Mouse (Mus musculus) heart, adult 8-10 months (tissue): ENCODE measurements around the gene Gm20823. TPM values are rescaled to one million over a fixed set of nuclear protein-coding genes. Genes with fewer than 3 reads are reported as not detected.
"Not testable (repeated sequence)": the region's sequence is repeated elsewhere in the genome, so short reads cannot be mapped to it uniquely, and the experiment has no call there.

Experiments used
- DNase-seq: peaks from one replicate; pipeline ENCODE4 v3.0.0; 2022; ENCODE audit warnings: low spot score
- total RNA-seq, 4 experiments: library from RNA; stranded (reverse); gene quantifications; 2 replicates each; pipeline ENCODE4 v1.2.4; 2022

The Gm20823 gene
- not detected for total RNA-seq

DNA sequence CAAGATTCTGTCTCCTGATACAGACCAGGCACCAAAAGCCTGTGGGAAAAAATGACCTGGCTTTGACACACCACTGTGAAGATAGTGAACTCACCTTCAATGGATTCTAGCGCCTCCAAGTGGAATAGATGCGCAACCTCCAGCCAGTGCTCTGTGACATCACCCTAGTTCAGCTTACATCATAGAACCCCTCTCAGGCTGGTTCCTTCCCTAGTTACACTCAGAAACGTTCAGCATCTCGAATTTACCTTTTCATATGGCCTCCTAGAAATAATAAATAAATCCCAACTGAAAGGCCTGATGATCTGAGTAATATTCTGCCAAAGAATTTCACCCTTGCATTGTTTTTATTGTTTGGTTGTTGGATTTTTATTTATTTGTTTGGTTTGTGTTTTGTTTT, at the start of gene Gm20823:
TSS of gene Gm20823 (minus strand) at position 101 of the 400 bp plus-strand sequence.
- not testable (repeated sequence) for DNase-seq
